Mouse (Mus musculus) neural tube, embryonic 12.5 days (tissue): Measurements from ENCODE around the gene Capns1. TPM values are rescaled to one million over a fixed set of nuclear protein-coding genes. Genes with fewer than 3 reads are reported as not detected.
A peak's percentile ranks its signal among the peaks of the same experiment; 100 is the strongest.
"Not testable (repeated sequence)": the region's sequence is repeated elsewhere in the genome, so short reads cannot be mapped to it uniquely, and the experiment has no call there.

Experiments
- ATAC-seq: fragments of 200-750 bp; cut with Nextera tagmentation; 2 replicates; pipeline ENCODE4 v1.8.0; 2017; ENCODE audit warnings: low read depth, mild to moderate bottlenecking, moderate TSS enrichment, moderate library complexity; ENCODE audit not compliant: low FRiP score
- H3K27ac ChIP-seq: fragments of 300-500 bp; sonication (generic); 2 replicates; pipeline ENCODE4 v1.5.1; 2016
- H3K27me3 ChIP-seq: fragments of 300-500 bp; sonication (generic); replicated peaks from 2 replicates; pipeline ENCODE4 v1.6.1; 2016; ENCODE audit warnings: mild to moderate bottlenecking
- H3K36me3 ChIP-seq: fragments of 300-500 bp; sonication (generic); 2 replicates; pipeline ENCODE4 v1.6.1; 2016; ENCODE audit warnings: mild to moderate bottlenecking
- H3K4me1 ChIP-seq: fragments of 300-500 bp; sonication (generic); 2 replicates; pipeline ENCODE4 v1.6.1; 2016
- H3K4me2 ChIP-seq: fragments of 300-500 bp; sonication (generic); replicated peaks from 2 replicates; pipeline ENCODE4 v1.6.1; 2016; ENCODE audit warnings: mild to moderate bottlenecking
- H3K4me3 ChIP-seq: fragments of 300-500 bp; sonication (generic); 2 replicates; pipeline ENCODE4 v1.5.1; 2016
- H3K9ac ChIP-seq: fragments of 300-500 bp; sonication (generic); 2 replicates; pipeline ENCODE4 v1.6.1; 2016; ENCODE audit warnings: mild to moderate bottlenecking
- H3K9me3 ChIP-seq: fragments of 300-500 bp; sonication (generic); 2 replicates; pipeline ENCODE4 v1.6.1; 2016; ENCODE audit warnings: mild to moderate bottlenecking
- WGBS: fragments of 180-500 bp; shearing (Covaris S2); methylation state at CpG from one replicate; pipeline ENCODE4 v1.1.7; 2016; 5-methylcytosine and 5-hydroxymethylcytosine counted together
- polyA plus RNA-seq: library from polyadenylated mRNA; unstranded; fragments of >200 nt; fragmentation: Nextera tagmentation; extraction: Ambion mirVana; gene quantifications from 2 replicates; pipeline ENCODE4 v1.2.1, GENCODE M21; 2016

Capns1 gene
- polyA plus RNA-seq, 1 experiment from 2014 or later: 78.3 TPM

- no peak for ATAC-seq
- WGBS: 77% methylated on average over 13 of the region's 13 CpGs
- H3K9ac ChIP-seq: no peak overlapping the region
- no peak overlapping the region for H3K27ac ChIP-seq
- no peak overlapping the region for H3K4me3 ChIP-seq
- peaks cover 6% of the 10 kb centered on the region; the same call in 1 of the 2 replicates for H3K4me1 ChIP-seq
- no peaks in the 10 kb centered on the region for H3K9me3 ChIP-seq
- H3K27me3 ChIP-seq: no peaks in the 10 kb centered on the region
- H3K36me3 ChIP-seq: peaks cover 46% of the 10 kb centered on the region
- H3K4me2 ChIP-seq: no peak overlapping the region
Observed at GRCm38 (mm10) chr7:30184641-30185348, 13.8 kb downstream of the Capns1 start.

- Histone ChIP-seq H3K27ac (no peak within 1 kb of the TSS), H3K4me2 (peak within 1 kb of the TSS; percentile 48), H3K4me1 (peaks cover 6% of the 10 kb centered on the region; the same call in 1 of the 2 replicates), H3K9ac (0 out of 2 replicates have a peak within 1 kb of the TSS, but pooled peaks have one; percentile 23), H3K36me3 (peaks cover 44% of the 10 kb centered on the region), H3K4me3 (no peak within 1 kb of the TSS), H3K27me3 (no peaks in the 10 kb centered on the region), H3K9me3 (no peaks in the 10 kb centered on the region)
- WGBS: 2% methylated on average over 11 of the region's 11 CpGs
- ATAC-seq: peak; percentile 62
Observed at GRCm38 (mm10) chr7:30183879-30184289, 14.7 kb downstream of the Capns1 start, which contains the start of gene Cox7a1. Gene Cox7a1 (plus strand): TSS chr7:30184144.

- not testable (repeated sequence) for H3K9me3 ChIP-seq, H3K9ac ChIP-seq, ATAC-seq, H3K27ac ChIP-seq, H3K27me3 ChIP-seq, H3K4me2 ChIP-seq, H3K4me3 ChIP-seq, H3K4me1 ChIP-seq
- H3K36me3 ChIP-seq: peaks cover 44% of the 10 kb centered on the region
- WGBS: 82% methylated on average over 7 of the region's 7 CpGs
Observed at GRCm38 (mm10) chr7:30183189-30183588, 15.4 kb downstream of the Capns1 start.

GRCm38 (mm10) chr7:30181929-30182328, 16.7 kb downstream of the Capns1 start:
- H3K36me3 ChIP-seq: peaks cover 41% of the 10 kb centered on the region
- not testable (repeated sequence) for H3K9me3 ChIP-seq, H3K27ac ChIP-seq, H3K4me3 ChIP-seq, ATAC-seq, H3K4me1 ChIP-seq, H3K4me2 ChIP-seq, H3K27me3 ChIP-seq, H3K9ac ChIP-seq
- 90% methylated on average over 10 of the region's 10 CpGs for WGBS

GRCm38 (mm10) chr7:30181308-30181707, 17.3 kb downstream of the Capns1 start:
- Histone ChIP-seq H3K9me3 (no peaks in the 10 kb centered on the region), H3K36me3 (peaks cover 41% of the 10 kb centered on the region), H3K27me3 (no peaks in the 10 kb centered on the region), H3K4me1 (peaks cover 6% of the 10 kb centered on the region; the same call in 1 of the 2 replicates), H3K4me2 (no peak overlapping the region), H3K27ac (no peak overlapping the region), H3K9ac (no peak overlapping the region), H3K4me3 (no peak overlapping the region)
- 4% methylated on average over 4 of the region's 4 CpGs for WGBS
- no peak; the same call in 1 of the 2 replicates for ATAC-seq

GRCm38 (mm10) chr7:30178256-30178655, 20.4 kb downstream of the Capns1 start:
- Histone ChIP-seq H3K9me3 (no peaks in the 10 kb centered on the region), H3K27me3 (no peaks in the 10 kb centered on the region), H3K4me1 (no peaks in the 10 kb centered on the region), H3K36me3 (peaks cover 33% of the 10 kb centered on the region), H3K9ac (no peak overlapping the region), H3K4me3 (no peak overlapping the region), H3K27ac (no peak overlapping the region), H3K4me2 (no peak overlapping the region)
- 88% methylated on average over 11 of the region's 11 CpGs for WGBS
- no peak for ATAC-seq

- Histone ChIP-seq H3K4me3 (no peak overlapping the region), H3K4me1 (no peaks in the 10 kb centered on the region), H3K27ac (no peak overlapping the region), H3K4me2 (no peak overlapping the region), H3K27me3 (no peaks in the 10 kb centered on the region), H3K9me3 (no peaks in the 10 kb centered on the region), H3K9ac (no peak overlapping the region), H3K36me3 (peaks cover 33% of the 10 kb centered on the region)
- ATAC-seq: no peak
- 78% methylated on average over 12 of the region's 12 CpGs for WGBS
Observed at GRCm38 (mm10) chr7:30176474-30176873, 22.1 kb downstream of the Capns1 start.

- Histone ChIP-seq H3K4me2 (peak overlapping the region; percentile 66), H3K4me3 (peak overlapping the region; percentile 63), H3K4me1 (peaks cover 6% of the 10 kb centered on the region), H3K27ac (peak overlapping the region; percentile 18; the same call in 1 of the 2 replicates), H3K27me3 (no peaks in the 10 kb centered on the region), H3K36me3 (peaks cover 25% of the 10 kb centered on the region), H3K9ac (peak overlapping the region; percentile 82), H3K9me3 (peaks cover 19% of the 10 kb centered on the region)
- WGBS: 34% methylated on average over 11 of the region's 11 CpGs
- peak; percentile 48 for ATAC-seq
Observed at GRCm38 (mm10) chr7:30170283-30170951, 28.2 kb downstream of the Capns1 start.

GRCm38 (mm10) chr7:30169583-30170282, 28.9 kb downstream of the Capns1 start, which contains the start of gene Zfp146:
Gene Zfp146 (minus strand): TSS chr7:30169750.
- peak; percentile 97 for ATAC-seq
- WGBS: under 1% methylated on average over 36 of the region's 36 CpGs
- peak within 1 kb of the TSS; percentile 63 for H3K4me3 ChIP-seq
- no peaks in the 10 kb centered on the region for H3K27me3 ChIP-seq
- peaks cover 6% of the 10 kb centered on the region for H3K4me1 ChIP-seq
- H3K36me3 ChIP-seq: peaks cover 32% of the 10 kb centered on the region
- peaks cover 25% of the 10 kb centered on the region for H3K9me3 ChIP-seq
- H3K4me2 ChIP-seq: peak within 1 kb of the TSS; percentile 66
- peak within 1 kb of the TSS; percentile 82 for H3K9ac ChIP-seq
- peak within 1 kb of the TSS; percentile 83 for H3K27ac ChIP-seq

- Histone ChIP-seq H3K4me1 (peaks cover 6% of the 10 kb centered on the region), H3K4me3 (peak overlapping the region; percentile 63), H3K27me3 (no peaks in the 10 kb centered on the region), H3K9ac (peak overlapping the region; percentile 82), H3K9me3 (peaks cover 31% of the 10 kb centered on the region), H3K4me2 (peak overlapping the region; percentile 66), H3K27ac (peak overlapping the region; percentile 83), H3K36me3 (peaks cover 37% of the 10 kb centered on the region)
- peak; percentile 52 for ATAC-seq
- 3% methylated on average over 21 of the region's 21 CpGs for WGBS
Observed at GRCm38 (mm10) chr7:30168914-30169582, 29.6 kb downstream of the Capns1 start.

GRCm38 (mm10) chr7:30164745-30165144, 33.9 kb downstream of the Capns1 start:
- ATAC-seq: no peak
- Histone ChIP-seq H3K27ac (no peak overlapping the region), H3K4me3 (no peak overlapping the region), H3K4me1 (no peaks in the 10 kb centered on the region), H3K9ac (no peak overlapping the region), H3K36me3 (peaks cover 75% of the 10 kb centered on the region), H3K9me3 (peaks cover 70% of the 10 kb centered on the region), H3K4me2 (no peak overlapping the region), H3K27me3 (no peaks in the 10 kb centered on the region)
- WGBS: 99% methylated on average over 2 of the region's 2 CpGs
